Mouse (Mus musculus) kidney, postnatal 0 days (tissue): Measurements from ENCODE around the gene Slc26a5. TPM values are rescaled to one million over a fixed set of nuclear protein-coding genes. Genes with fewer than 3 reads are reported as not detected.

Experiments used
- ATAC-seq: fragments of 200-750 bp; cut with Nextera tagmentation; replicated peaks from 2 replicates; pipeline ENCODE4 v1.8.0; 2017; ENCODE audit warnings: low read depth, moderate number of reproducible peaks, moderate TSS enrichment, moderate library complexity; ENCODE audit not compliant: low FRiP score
- DNase-seq: peaks from one replicate; pipeline ENCODE4 v3.0.0-alpha.2; 2016; ENCODE audit warnings: low spot score
- H3K27ac ChIP-seq: fragments of 300-500 bp; sonication (generic); 2 replicates; pipeline ENCODE4 v1.5.1; 2014; ENCODE audit warnings: mild to moderate bottlenecking
- H3K27me3 ChIP-seq: fragments of 300-500 bp; sonication (generic); 2 replicates; pipeline ENCODE4 v1.6.1; 2014; ENCODE audit warnings: low read length, mixed read lengths; ENCODE audit not compliant: insufficient read depth
- H3K36me3 ChIP-seq: fragments of 300-500 bp; sonication (generic); 2 replicates; pipeline ENCODE4 v1.6.1; 2014; ENCODE audit warnings: low read length, mixed read lengths; ENCODE audit not compliant: insufficient read depth
- H3K4me1 ChIP-seq: fragments of 300-500 bp; sonication (generic); replicated peaks from 2 replicates; pipeline ENCODE4 v1.6.1; 2014; ENCODE audit warnings: antibody characterized with exemption, low read length, mixed read lengths; ENCODE audit not compliant: insufficient read depth
- H3K4me2 ChIP-seq: fragments of 300-500 bp; sonication (generic); 2 replicates; pipeline ENCODE4 v1.6.1; 2014; ENCODE audit warnings: mild to moderate bottlenecking, low read length, moderate library complexity, mixed read lengths
- H3K4me3 ChIP-seq: fragments of 300-500 bp; sonication (generic); replicated peaks from 2 replicates; pipeline ENCODE4 v1.5.1; 2014; ENCODE audit warnings: low read depth, low read length
- H3K9ac ChIP-seq: fragments of 300-500 bp; sonication (generic); 2 replicates; pipeline ENCODE4 v1.6.1; 2014; ENCODE audit warnings: low read depth, low read length
- H3K9me3 ChIP-seq: fragments of 300-500 bp; sonication (generic); replicated peaks from 2 replicates; pipeline ENCODE4 v1.6.1; 2016; ENCODE audit warnings: low read length, inconsistent platforms, mixed read lengths
- CTCF ChIP-seq: IDR thresholded peaks from 2 replicates; pipeline ENCODE4 v1.5.1; 2016; ENCODE audit warnings: antibody characterized with exemption, low read depth, mild to moderate bottlenecking, moderate library complexity
- WGBS: fragments of 180-500 bp; shearing (Covaris S2); extraction: QIAGEN DNeasy Blood & Tissue Kit; methylation state at CpG from one replicate; pipeline ENCODE4 v1.1.7; 2014; 5-methylcytosine and 5-hydroxymethylcytosine counted together
- polyA plus RNA-seq: library from polyadenylated mRNA; unstranded; fragments of >200 nt; fragmentation: Nextera tagmentation; extraction: Ambion mirVana; gene quantifications from 2 replicates; pipeline ENCODE4 v1.2.1, GENCODE M21; 2015

Slc26a5 gene
- polyA plus RNA-seq, 1 experiment from 2014 or later: not detected

DNA sequence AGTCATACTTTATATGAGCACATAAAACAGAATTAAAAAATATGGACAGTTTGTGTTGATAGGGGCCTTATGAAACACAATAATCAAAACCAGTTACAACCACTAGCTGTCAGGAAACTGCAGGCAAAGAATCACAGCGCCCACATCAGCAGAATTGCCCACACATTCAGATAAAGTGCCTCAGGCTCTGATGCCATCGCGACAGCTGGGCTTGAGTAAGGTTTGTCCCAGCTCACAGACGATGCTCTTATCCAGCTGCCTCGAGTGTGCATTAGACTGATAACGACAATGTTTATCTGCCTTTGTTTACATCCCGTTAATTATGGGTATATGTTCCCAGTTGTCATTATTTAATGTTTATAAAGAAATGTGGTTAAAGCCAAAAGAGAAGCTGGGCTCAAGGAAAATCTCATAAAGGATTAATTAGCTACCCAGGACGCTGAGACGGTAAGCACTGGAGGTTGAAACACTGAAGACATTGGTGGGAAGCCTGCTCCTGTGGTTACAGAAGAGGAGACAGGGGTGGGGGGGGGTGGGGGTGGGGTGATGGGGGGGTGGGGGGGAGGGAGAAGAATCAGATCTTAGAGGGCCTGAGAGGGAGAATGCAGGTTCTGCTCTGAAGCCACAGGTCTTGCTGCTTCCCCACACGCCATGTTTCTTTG, 13.6 kb downstream of the Slc26a5 start:
- Histone ChIP-seq H3K9me3 (no peaks in the 10 kb centered on the region), H3K4me1 (no peaks in the 10 kb centered on the region), H3K27ac (no peak overlapping the region), H3K27me3 (no peaks in the 10 kb centered on the region), H3K9ac (no peak overlapping the region), H3K4me3 (no peak overlapping the region), H3K36me3 (no peaks in the 10 kb centered on the region), H3K4me2 (no peak overlapping the region)
- ATAC-seq (no peak), DNase-seq (no peak)
- no peak for TF ChIP-seq CTCF
- WGBS: 64% methylated on average over 10 of the region's 10 CpGs

DNA sequence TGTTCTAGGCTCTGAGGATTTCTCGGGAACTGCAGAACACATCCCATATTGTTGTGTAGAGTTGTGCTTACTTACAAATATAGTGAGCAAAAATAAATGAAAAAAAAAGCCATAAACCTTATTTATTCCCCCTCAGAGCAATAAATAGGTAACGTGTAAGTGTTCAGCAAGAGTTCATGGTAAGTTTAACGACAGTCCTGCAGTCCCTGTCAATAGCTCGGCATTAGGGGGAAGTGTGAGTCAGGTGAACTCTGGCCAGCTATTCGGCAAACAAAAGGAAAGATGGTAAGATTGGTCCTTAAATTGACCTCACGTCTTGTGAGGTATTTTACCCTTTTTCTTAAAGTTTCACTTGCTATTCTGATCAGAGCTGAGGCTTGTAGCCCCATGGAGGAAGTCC, 18.0 kb downstream of the Slc26a5 start:
- ATAC-seq: no peak
- H3K4me1 ChIP-seq: no peaks in the 10 kb centered on the region
- no peak overlapping the region for H3K4me2 ChIP-seq
- DNase-seq: no peak
- H3K27ac ChIP-seq: no peak overlapping the region
- H3K27me3 ChIP-seq: no peaks in the 10 kb centered on the region
- no peaks in the 10 kb centered on the region for H3K36me3 ChIP-seq
- WGBS: 52% methylated on average over 6 of the region's 6 CpGs
- no peaks in the 10 kb centered on the region for H3K9me3 ChIP-seq
- TF ChIP-seq CTCF: no peak
- no peak overlapping the region for H3K9ac ChIP-seq
- no peak overlapping the region for H3K4me3 ChIP-seq

GRCm38 (mm10) chr5:21846616-21847290, 18.7 kb downstream of the Slc26a5 start:
- Histone ChIP-seq H3K9ac (no peak overlapping the region), H3K36me3 (no peaks in the 10 kb centered on the region), H3K4me1 (no peaks in the 10 kb centered on the region), H3K27me3 (no peaks in the 10 kb centered on the region), H3K27ac (no peak overlapping the region), H3K4me2 (no peak overlapping the region), H3K9me3 (no peaks in the 10 kb centered on the region), H3K4me3 (no peak overlapping the region)
- no peak for ATAC-seq
- WGBS: 79% methylated on average over 20 of the region's 20 CpGs
- no peak for TF ChIP-seq CTCF
- no peak for DNase-seq

- WGBS: 74% methylated on average over 4 of the region's 4 CpGs
- Histone ChIP-seq H3K27me3 (no peaks in the 10 kb centered on the region), H3K9me3 (no peaks in the 10 kb centered on the region), H3K36me3 (no peaks in the 10 kb centered on the region), H3K4me3 (no peak overlapping the region), H3K4me1 (no peaks in the 10 kb centered on the region), H3K9ac (no peak overlapping the region), H3K27ac (no peak overlapping the region), H3K4me2 (no peak overlapping the region)
- no peak for DNase-seq
- no peak for ATAC-seq
- TF ChIP-seq CTCF: peak; percentile 53
These were observed 20.7 kb downstream of the Slc26a5 start for GRCm38 (mm10) chr5:21844676-21845075.

DNA sequence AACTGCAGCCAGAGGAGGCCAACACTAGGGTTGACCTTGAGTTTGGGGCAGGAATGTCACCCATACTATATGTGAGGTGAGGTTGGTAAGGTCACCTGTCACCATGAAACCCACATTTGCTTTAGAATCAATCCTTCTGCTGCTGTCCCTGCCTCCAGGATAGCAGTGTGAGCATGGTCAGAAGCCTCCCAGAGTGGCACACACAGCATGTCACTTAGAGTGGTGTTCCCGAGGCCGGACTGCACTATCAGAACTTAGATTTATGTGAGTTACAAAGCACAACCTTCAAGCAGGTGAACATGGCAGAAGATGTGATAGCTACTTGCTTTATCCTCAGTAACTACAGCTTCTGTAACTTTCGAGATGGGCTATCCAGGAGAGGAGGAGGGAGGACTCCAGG, 33.6 kb downstream of the Slc26a5 start:
- Histone ChIP-seq H3K9me3 (no peaks in the 10 kb centered on the region), H3K4me2 (no peak overlapping the region), H3K4me3 (no peak overlapping the region), H3K36me3 (no peaks in the 10 kb centered on the region), H3K4me1 (no peaks in the 10 kb centered on the region), H3K9ac (no peak overlapping the region), H3K27ac (no peak overlapping the region), H3K27me3 (no peaks in the 10 kb centered on the region)
- no peak for TF ChIP-seq CTCF
- DNase-seq (no peak), ATAC-seq (no peak)
- WGBS: 63% methylated on average over 3 of the region's 3 CpGs

DNA sequence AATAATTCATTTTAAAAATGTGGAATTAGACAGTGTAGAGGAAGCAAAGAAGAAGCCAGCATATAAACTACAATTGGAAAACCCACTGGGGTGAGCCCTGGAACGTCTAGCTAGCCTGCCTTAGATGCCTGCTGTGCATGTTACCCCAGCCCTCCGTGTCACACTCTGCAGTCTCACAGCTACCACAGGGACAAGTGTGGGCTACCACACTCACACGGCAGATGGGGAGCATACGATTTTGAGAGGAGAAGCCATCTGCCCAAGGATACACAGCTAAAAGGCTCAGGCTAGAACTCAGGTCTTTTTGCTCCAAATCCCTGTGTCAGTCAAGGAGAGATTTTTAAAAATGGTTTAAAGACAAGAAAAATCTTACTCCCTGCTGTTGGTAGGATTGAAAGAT, 36.5 kb downstream of the Slc26a5 start:
- Histone ChIP-seq H3K27ac (no peak overlapping the region), H3K9me3 (no peaks in the 10 kb centered on the region), H3K4me3 (no peak overlapping the region), H3K4me2 (no peak overlapping the region), H3K9ac (no peak overlapping the region), H3K36me3 (no peaks in the 10 kb centered on the region), H3K4me1 (no peaks in the 10 kb centered on the region), H3K27me3 (no peaks in the 10 kb centered on the region)
- ATAC-seq (no peak), DNase-seq (no peak)
- 68% methylated on average over 4 of the region's 4 CpGs for WGBS
- TF ChIP-seq CTCF: no peak
